Mouse (Mus musculus): ENCODE measurements around the gene Rpl9-ps1. TPM values are rescaled to one million over a fixed set of nuclear protein-coding genes. Genes with fewer than 3 reads are reported as not detected.

The Rpl9-ps1 gene
- polyA plus RNA-seq, 1 experiment from 2014 or later = not detected

DNA sequence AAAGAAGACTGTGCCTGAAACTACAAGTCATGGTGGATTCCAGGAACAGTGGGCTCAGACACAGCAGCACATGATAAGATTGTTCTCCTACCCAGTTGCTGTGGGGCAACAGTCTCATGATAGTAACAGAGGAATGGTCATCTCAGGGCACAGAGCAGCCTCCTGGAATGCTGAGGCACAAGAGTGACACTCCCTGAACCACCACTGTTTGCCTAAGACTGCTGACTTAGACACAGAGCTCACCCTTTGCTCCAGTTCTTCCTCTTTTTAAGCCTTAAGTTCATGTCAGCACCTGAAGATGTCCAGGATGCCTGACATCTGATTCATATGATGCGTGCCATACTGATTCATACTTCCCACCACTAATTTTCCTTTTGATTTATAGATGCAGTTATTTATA is 28.8 kb downstream of the Rpl9-ps1 start:
- ATAC-seq (ENCODE audit: low FRiP score) = no peak
- Histone ChIP-seq H3K36me3 (no peaks in the 10 kb centered on the region), H3K9ac (no peak overlapping the region), H3K9me3 (replicated peaks) (no peaks in the 10 kb centered on the region), H3K4me1 (no peaks in the 10 kb centered on the region), H3K27me3 (no peaks in the 10 kb centered on the region), H3K27ac (no peak overlapping the region), H3K4me2 (replicated peaks) (no peak overlapping the region), H3K4me3 (no peak overlapping the region)
- 97% methylated on average over 1 of the region's 1 CpGs for WGBS

DNA sequence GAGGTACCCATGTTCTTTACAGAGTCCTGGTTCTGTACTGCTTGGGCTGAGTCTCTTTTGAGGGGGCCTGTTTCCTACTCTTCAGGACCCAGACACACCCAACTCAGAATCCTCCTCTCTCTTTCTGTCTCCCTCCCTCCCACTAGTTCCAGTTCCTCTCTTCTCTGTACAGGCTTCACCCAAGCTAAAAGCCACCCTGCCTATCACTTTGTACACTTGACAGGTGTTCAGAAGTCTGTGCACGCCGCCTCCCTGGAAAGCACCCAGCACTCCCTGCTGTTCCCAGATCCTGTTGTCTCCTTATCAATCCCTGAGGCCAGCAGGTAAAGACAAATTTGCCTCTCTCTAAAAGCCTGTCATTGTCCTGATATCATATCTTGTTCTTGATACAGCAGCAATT is 34.5 kb downstream of the Rpl9-ps1 start:
- Histone ChIP-seq H3K9me3 (replicated peaks) (no peaks in the 10 kb centered on the region), H3K4me1 (no peaks in the 10 kb centered on the region), H3K27me3 (no peaks in the 10 kb centered on the region), H3K27ac (no peak overlapping the region), H3K9ac (no peak overlapping the region), H3K36me3 (no peaks in the 10 kb centered on the region), H3K4me3 (no peak overlapping the region), H3K4me2 (replicated peaks) (no peak overlapping the region)
- WGBS = 93% methylated on average over 2 of the region's 2 CpGs
- ATAC-seq (ENCODE audit: low FRiP score) = no peak

DNA sequence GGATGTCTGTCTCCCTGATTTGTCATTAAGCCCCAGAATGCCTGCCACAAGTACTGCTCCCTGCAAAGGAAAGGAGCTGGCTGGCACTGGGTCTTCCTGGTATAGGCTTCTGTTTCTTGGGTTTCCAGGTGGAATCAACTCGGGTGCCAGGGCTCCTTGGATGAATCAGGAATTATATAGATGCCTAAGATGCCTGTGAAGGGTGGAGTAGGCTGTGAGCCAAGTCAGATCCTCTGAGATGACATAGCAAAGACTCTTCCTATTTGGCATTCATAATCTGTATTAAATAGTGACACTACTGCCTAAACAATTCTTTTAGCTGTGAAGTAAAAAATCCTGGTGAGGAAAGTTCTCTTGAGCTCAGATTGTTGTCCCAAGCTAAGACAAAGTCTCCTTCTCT is 39.0 kb downstream of the Rpl9-ps1 start:
- Histone ChIP-seq H3K4me2 (replicated peaks) (no peak overlapping the region), H3K9ac (no peak overlapping the region), H3K4me3 (no peak overlapping the region), H3K27me3 (no peaks in the 10 kb centered on the region), H3K36me3 (no peaks in the 10 kb centered on the region), H3K4me1 (no peaks in the 10 kb centered on the region), H3K27ac (no peak overlapping the region), H3K9me3 (replicated peaks) (no peaks in the 10 kb centered on the region)
- ATAC-seq (ENCODE audit: low FRiP score) = no peak
- 50% methylated on average over 1 of the region's 1 CpGs for WGBS

DNA sequence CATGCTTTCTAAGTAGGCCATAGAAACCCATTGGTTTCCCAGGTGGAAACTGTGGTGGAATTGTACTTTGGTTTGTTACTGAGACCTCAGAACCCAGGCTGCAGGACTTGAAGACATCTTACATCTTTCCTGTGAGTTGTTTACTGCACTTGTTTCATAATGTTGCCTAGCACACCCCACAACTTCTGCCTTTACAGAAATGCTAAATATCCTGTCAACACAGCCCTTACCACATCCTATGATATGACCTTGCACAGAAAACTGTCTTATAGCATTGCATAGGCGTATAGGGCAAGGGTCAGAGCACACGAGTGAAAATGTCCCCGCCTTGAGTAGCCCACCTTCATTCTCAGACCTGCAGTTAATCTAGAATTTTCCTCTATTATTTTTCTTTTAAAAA is 39.9 kb downstream of the Rpl9-ps1 start:
- Histone ChIP-seq H3K27me3 (no peaks in the 10 kb centered on the region), H3K4me2 (replicated peaks) (no peak overlapping the region), H3K4me3 (no peak overlapping the region), H3K27ac (no peak overlapping the region), H3K4me1 (no peaks in the 10 kb centered on the region), H3K36me3 (no peaks in the 10 kb centered on the region), H3K9me3 (replicated peaks) (no peaks in the 10 kb centered on the region), H3K9ac (no peak overlapping the region)
- WGBS = 93% methylated on average over 3 of the region's 3 CpGs
- ATAC-seq (ENCODE audit: low FRiP score) = no peak

DNA sequence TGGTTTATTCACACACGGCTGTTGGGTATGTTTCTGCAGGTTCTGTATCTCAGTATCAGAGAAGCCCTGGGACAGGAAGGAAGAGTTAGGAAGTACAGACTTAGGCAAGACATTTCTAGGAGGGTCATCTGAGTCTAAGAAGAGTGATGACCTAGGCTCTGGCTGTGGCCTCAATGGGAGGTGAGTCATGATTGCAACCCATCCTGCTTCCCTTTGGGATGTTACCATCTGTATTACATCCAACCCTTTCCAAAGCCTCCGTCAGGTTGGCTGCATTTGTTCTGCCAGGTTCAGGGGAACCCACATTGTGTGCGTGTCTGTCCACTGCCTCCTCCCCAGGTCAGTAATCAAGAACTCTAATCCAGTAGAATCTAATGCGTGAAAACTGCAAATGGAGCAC is 40.7 kb downstream of the Rpl9-ps1 start:
- ATAC-seq (ENCODE audit: low FRiP score) = no peak
- WGBS = 83% methylated on average over 4 of the region's 4 CpGs

DNA sequence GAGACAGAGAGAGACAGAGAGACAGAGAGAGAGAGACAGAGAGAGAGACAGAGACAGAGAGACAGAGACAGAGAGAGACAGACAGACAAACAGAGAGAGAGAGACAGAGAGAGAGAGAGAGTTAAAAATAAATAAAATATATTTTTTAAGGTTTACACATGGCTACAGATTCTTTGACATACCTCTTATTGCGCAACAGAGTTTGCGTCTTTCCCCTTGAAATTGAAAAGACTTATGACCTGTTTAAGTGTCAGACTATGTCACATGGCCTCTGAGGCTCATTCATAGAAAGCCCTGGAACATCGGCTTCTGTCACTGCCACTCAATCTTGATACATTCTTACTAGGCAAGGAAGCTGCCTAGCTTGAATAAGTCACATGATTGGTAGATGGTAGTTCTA is 42.0 kb downstream of the Rpl9-ps1 start:
- no peak overlapping the region for H3K4me3 ChIP-seq
- H3K4me2 ChIP-seq (replicated peaks) = no peak overlapping the region
- 90% methylated on average over 3 of the region's 3 CpGs for WGBS
- H3K9ac ChIP-seq = no peak overlapping the region
- no peaks in the 10 kb centered on the region for H3K4me1 ChIP-seq
- H3K27me3 ChIP-seq = no peaks in the 10 kb centered on the region
- H3K9me3 ChIP-seq (replicated peaks) = no peaks in the 10 kb centered on the region
- no peaks in the 10 kb centered on the region for H3K36me3 ChIP-seq
- no peak for ATAC-seq (ENCODE audit: low FRiP score)
- no peak overlapping the region for H3K27ac ChIP-seq

More for the DNA sequence above, 40.7 kb downstream of the Rpl9-ps1 start:
- no peak overlapping the region for H3K4me2 ChIP-seq (replicated peaks)
- no peaks in the 10 kb centered on the region for H3K36me3 ChIP-seq
- no peaks in the 10 kb centered on the region for H3K9me3 ChIP-seq (replicated peaks)
- no peaks in the 10 kb centered on the region for H3K27me3 ChIP-seq
- H3K27ac ChIP-seq = no peak overlapping the region
- H3K4me3 ChIP-seq = no peak overlapping the region
- H3K9ac ChIP-seq = no peak overlapping the region
- no peaks in the 10 kb centered on the region for H3K4me1 ChIP-seq

DNA sequence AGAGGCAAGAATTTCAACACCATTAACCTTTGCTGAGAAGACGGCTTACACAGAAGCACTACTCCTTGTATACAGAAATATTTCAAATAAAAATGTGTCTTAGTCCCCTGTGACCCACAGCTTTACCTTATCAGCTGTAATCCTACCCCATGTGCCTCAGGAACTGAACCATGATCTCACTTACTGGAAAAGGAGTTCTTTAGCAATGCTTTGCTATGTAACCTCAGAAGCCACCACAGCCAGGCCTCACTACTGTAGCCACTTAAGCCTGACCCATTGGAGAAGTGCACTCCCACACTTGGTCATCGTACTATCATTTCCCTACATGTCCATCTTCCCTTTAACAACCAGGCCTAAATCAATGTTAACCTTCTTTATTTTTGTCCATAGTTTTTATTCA is 44.8 kb downstream of the Rpl9-ps1 start:
- WGBS = 88% methylated on average over 2 of the region's 2 CpGs
- Histone ChIP-seq H3K4me1 (no peaks in the 10 kb centered on the region), H3K4me3 (no peak overlapping the region), H3K27me3 (no peaks in the 10 kb centered on the region), H3K27ac (no peak overlapping the region), H3K36me3 (no peaks in the 10 kb centered on the region), H3K9me3 (replicated peaks) (no peaks in the 10 kb centered on the region), H3K4me2 (replicated peaks) (no peak overlapping the region), H3K9ac (no peak overlapping the region)
- no peak for ATAC-seq (ENCODE audit: low FRiP score)

DNA sequence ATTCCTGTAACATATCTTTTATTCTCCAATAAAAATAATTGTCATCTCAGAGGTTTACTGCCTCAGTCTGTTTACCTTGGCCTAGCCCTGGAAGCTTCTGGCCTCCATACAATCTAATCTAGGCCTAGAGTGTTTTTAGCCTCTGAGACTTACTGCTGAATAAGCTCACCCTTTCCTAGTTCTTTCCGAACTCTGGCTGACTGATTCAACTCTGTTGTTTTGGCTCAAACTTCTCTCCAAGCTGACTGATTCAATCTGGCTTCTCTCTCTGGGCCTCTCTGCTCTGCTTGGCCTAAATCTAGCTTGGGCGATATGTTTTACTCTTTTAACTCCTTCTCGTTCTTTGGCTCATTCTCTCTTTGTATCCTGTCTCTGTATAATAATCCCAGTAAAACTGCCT is 46.4 kb downstream of the Rpl9-ps1 start:
- H3K9me3 ChIP-seq (replicated peaks) = no peaks in the 10 kb centered on the region

DNA sequence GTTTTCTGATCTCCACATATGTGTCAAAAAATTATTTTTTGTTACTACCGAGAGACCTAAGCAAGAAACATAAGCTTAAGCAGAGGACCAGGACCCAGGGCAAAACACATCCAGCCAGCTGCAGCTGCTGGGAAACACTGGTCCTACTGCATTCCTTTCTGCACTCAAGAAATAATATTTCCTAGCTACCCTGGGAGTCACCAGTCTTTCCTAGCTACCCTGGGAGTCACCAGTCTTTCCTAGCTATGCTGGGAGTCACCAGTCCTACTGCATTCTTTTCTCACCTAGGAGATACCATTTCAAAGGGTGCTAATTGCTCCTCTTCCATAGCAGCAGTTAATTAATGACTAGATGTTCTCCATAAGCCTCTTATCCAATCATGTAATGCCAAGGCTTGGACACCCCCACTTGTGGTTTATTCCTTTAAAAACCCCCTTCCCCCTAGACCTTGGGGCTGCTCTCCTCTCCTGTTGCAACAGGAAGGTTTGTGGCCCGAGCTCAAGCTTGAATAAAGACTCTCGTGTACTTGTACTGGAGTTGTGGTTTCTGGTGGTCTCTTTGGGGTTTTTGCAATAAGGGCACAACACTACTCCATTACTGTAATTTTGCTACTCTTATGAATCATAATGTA is 47.1 kb downstream of the Rpl9-ps1 start:
- 79% methylated on average over 3 of the region's 3 CpGs for WGBS
- H3K9me3 ChIP-seq (replicated peaks) = no peaks in the 10 kb centered on the region
- ATAC-seq (ENCODE audit: low FRiP score) = no peak
- no peaks in the 10 kb centered on the region for H3K4me1 ChIP-seq
- H3K27ac ChIP-seq = no peak overlapping the region
- H3K9ac ChIP-seq = no peak overlapping the region
- H3K4me2 ChIP-seq (replicated peaks) = no peak overlapping the region
- H3K27me3 ChIP-seq = no peaks in the 10 kb centered on the region
- H3K4me3 ChIP-seq = no peak overlapping the region
- no peaks in the 10 kb centered on the region for H3K36me3 ChIP-seq

More for the DNA sequence above, 46.4 kb downstream of the Rpl9-ps1 start:
- Histone ChIP-seq H3K4me3 (no peak overlapping the region), H3K27ac (no peak overlapping the region), H3K36me3 (no peaks in the 10 kb centered on the region), H3K27me3 (no peaks in the 10 kb centered on the region), H3K4me1 (no peaks in the 10 kb centered on the region), H3K9ac (no peak overlapping the region), H3K4me2 (replicated peaks) (no peak overlapping the region)
- ATAC-seq (ENCODE audit: low FRiP score) = no peak
- 95% methylated on average over 3 of the region's 3 CpGs for WGBS

DNA sequence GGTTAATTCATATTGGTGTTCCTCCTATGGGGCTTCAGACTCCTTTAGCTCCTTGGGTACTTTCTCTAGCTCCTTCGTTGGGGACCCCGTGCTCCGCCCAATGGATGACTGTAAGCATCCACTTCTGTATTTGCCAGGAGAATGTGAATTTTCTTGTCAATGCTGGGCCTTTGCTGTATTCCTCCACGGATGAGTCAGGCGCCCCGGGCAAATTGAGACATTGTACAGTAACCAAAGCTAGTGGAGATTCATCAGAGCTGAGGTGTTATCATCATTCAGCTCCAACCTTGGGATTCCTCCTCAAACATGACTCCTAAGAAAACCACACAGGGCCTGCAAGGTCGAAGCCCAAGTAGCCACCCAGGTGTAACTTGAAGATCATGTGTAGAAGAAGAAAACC is 47.6 kb downstream of the Rpl9-ps1 start:
- Histone ChIP-seq H3K4me1 (no peaks in the 10 kb centered on the region), H3K27ac (no peak overlapping the region), H3K4me3 (no peak overlapping the region), H3K4me2 (replicated peaks) (no peak overlapping the region), H3K27me3 (no peaks in the 10 kb centered on the region), H3K9me3 (replicated peaks) (no peaks in the 10 kb centered on the region), H3K36me3 (no peaks in the 10 kb centered on the region), H3K9ac (no peak overlapping the region)
- no peak for ATAC-seq (ENCODE audit: low FRiP score)
- WGBS = 93% methylated on average over 7 of the region's 7 CpGs

DNA sequence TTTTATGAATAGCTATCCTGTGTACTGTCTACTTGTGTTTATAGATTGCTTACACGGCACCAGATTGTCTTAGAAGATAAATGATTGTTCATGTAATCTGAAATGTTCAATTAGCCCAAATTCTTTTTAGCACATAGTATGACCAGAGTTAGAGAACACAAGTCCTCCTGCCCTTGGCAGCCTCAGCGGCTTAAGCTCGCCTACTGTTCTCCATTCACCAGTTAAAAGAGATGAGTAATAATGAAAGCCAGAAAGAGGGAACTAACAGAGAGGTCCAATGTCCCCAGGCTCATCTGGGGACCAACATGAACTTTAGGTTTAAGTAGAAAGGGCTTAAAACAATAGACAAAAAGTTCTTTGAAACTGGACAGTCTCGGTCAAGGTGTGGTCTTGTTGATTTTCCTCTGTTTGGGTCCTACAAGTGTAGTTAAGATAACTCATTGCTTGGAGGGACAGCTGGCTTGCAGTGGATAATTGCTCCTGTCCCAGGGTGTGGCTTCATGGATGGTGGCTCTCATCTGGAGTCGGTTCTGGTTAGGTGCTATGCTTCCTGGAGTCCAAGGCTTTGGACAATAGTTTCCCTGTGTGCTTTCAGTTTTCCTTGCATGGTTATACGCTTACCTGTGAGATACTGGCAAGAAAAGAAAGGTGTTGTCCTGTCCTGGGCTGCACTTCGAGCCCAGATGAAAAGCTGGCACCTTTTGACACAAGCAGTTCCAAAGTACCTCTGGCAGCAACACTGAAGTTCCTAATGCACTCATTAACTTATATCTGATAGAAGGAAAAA is 49.6 kb downstream of the Rpl9-ps1 start:
- Histone ChIP-seq H3K9ac (no peak overlapping the region), H3K9me3 (replicated peaks) (no peaks in the 10 kb centered on the region), H3K27me3 (no peaks in the 10 kb centered on the region), H3K27ac (no peak overlapping the region), H3K4me2 (replicated peaks) (no peak overlapping the region), H3K36me3 (no peaks in the 10 kb centered on the region), H3K4me1 (no peaks in the 10 kb centered on the region), H3K4me3 (no peak overlapping the region)
- no peak for ATAC-seq (ENCODE audit: low FRiP score)
- 82% methylated on average over 7 of the region's 7 CpGs for WGBS
